Mouse (Mus musculus) heart, adult 2 months (tissue): ENCODE measurements around the gene Zfp653. TPM values are rescaled to one million over a fixed set of nuclear protein-coding genes. Genes with fewer than 3 reads are reported as not detected.

ENCODE experiments used
- DNase-seq, 2 experiments: peaks; one replicate each; pipeline ENCODE4 v3.0.0; 2021
- H3K27ac ChIP-seq: fragments of 200-600 bp; 2 replicates; pipeline ENCODE4 v1.8.1; 2022
- H3K27me3 ChIP-seq: fragments of 200-500 bp; 2 replicates; pipeline ENCODE4 v1.6.1; 2012; ENCODE audit warnings: mild to moderate bottlenecking, low read length, inconsistent platforms, mixed read lengths; ENCODE audit not compliant: control insufficient read depth, insufficient read depth
- H3K36me3 ChIP-seq: fragments of 200-500 bp; 2 replicates; pipeline ENCODE4 v1.6.1; 2012; ENCODE audit warnings: low read length, inconsistent platforms; ENCODE audit not compliant: control insufficient read depth, insufficient read depth
- H3K4me1 ChIP-seq: fragments of 200-500 bp; 2 replicates; pipeline ENCODE4 v1.6.1; 2011; ENCODE audit warnings: low read length; ENCODE audit not compliant: control insufficient read depth, insufficient read depth
- H3K4me3 ChIP-seq: fragments of 200-600 bp; 2 replicates; pipeline ENCODE4 v1.8.1; 2022
- H3K79me2 ChIP-seq: fragments of 200-500 bp; replicated peaks from 2 replicates; pipeline ENCODE4 v1.6.1; 2012; ENCODE audit warnings: mild to moderate bottlenecking, inconsistent platforms, low read length, moderate library complexity, mixed read lengths; ENCODE audit not compliant: control insufficient read depth, insufficient read depth
- H3K9ac ChIP-seq: fragments of 200-500 bp; 2 replicates; pipeline ENCODE4 v1.6.1; 2012; ENCODE audit warnings: low read depth, mild to moderate bottlenecking, control low read depth, inconsistent platforms, low read length, mixed read lengths
- CTCF ChIP-seq: fragments of 200-600 bp; IDR thresholded peaks from 2 replicates; pipeline ENCODE4 v1.8.1; 2022; ENCODE audit warnings: antibody characterized with exemption, mild to moderate bottlenecking, moderate library complexity
- EP300 ChIP-seq: fragments of 200-500 bp; IDR thresholded peaks from 2 replicates; pipeline ENCODE4 v1.6.1; 2011; ENCODE audit warnings: low read depth, low read length, control low read depth; ENCODE audit not compliant: insufficient read depth
- POLR2A ChIP-seq: fragments of 200-500 bp; IDR thresholded peaks from 2 replicates; pipeline ENCODE4 v1.6.1; 2011; ENCODE audit warnings: mild to moderate bottlenecking, low read depth, low read length, control low read depth; ENCODE audit not compliant: insufficient read depth
- WGBS: fragments of 180-500 bp; shearing (Covaris S2); methylation state at CpG from one replicate; pipeline ENCODE4 v1.1.7; 2018; 5-methylcytosine and 5-hydroxymethylcytosine counted together
- intact Hi-C: fragments of 180-260 bp; cut with DNase I; formaldehyde crosslinking; loops from one replicate; pipeline ENCODE4 v1.15.1; 2025
- microRNA-seq, 2 experiments: library from miRNA; unstranded; fragments of <30 nt; microRNA quantifications; one replicate each; pipeline ENCODE4 v1.2.0; 2021
- polyA plus RNA-seq: library from polyadenylated mRNA; depleted of rRNA; stranded (reverse); fragments of >200 nt; gene quantifications from 2 replicates; pipeline ENCODE4 v1.2.3, GENCODE M21; 2012; rRNA removed
- total RNA-seq, 2 experiments: library from RNA; stranded (reverse); gene quantifications; 2 replicates each; pipeline ENCODE4 v1.2.3; 2021

Zfp653 gene
- total and polyA plus RNA-seq, 3 experiments, result 3.8 to 8.7 (median 4.7) TPM

DNA sequence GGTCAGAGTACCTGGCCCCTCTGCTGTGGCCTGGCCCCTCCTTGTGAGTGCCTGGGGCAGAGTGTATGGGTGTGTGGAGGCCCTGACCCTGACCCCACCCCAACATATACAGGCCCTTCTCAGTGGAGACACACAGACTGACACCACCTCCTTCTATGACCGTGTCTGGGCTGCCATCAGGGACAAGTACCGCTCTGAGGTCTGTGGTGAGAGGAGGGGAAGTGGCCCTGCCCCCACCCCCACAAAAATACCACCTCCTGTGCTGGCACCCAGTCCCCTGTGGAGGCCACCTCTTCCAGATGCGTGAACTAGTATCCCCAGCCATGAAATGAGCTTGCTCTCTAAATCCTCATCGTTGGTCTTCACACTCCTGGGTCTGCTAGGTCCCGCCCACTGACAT is 60.1 kb downstream of the Zfp653 start:
- 84% methylated on average over 5 of the region's 5 CpGs for WGBS

More for the DNA sequence above, 60.1 kb downstream of the Zfp653 start:
- no peak for DNase-seq
- intact Hi-C loops, result no loop called here
- no peak overlapping the region for H3K27ac ChIP-seq
- H3K27me3 ChIP-seq, result no peaks in the 10 kb centered on the region
- no peak for TF ChIP-seq POLR2A
- no peak for TF ChIP-seq EP300
- no peak for TF ChIP-seq CTCF
- H3K9ac ChIP-seq, result no peak overlapping the region
- no peaks in the 10 kb centered on the region for H3K79me2 ChIP-seq
- H3K4me1 ChIP-seq, result no peaks in the 10 kb centered on the region
- H3K36me3 ChIP-seq, result no peaks in the 10 kb centered on the region
- no peak overlapping the region for H3K4me3 ChIP-seq

Small RNAs within 50 kb of the gene (microRNA-seq; reads per million reads assigned to microRNA genes)
- 0.56 to 0.77 reads per million in 2 experiments for gene Mir7084

Other genes starting within 250 kb of the Zfp653 start
- gene Angptl8, start 235.9 kb downstream of the Zfp653 start, total RNA-seq, result not detected
- 0.41 and 2.4 TPM in 2 replicates for gene Angptl8, start 235.9 kb downstream of the Zfp653 start, polyA plus RNA-seq
- 10 to 100 TPM; 25.9 to 33.8 TPM for gene Dock6, start 218.7 kb downstream of the Zfp653 start, total RNA-seq
- gene Dock6, start 218.7 kb downstream of the Zfp653 start, polyA plus RNA-seq, result 87.9 and 92.7 TPM in 2 replicates
- gene Rab3d, start 153.2 kb downstream of the Zfp653 start, total RNA-seq, result 10 to 100 TPM; 12.4 to 13.5 TPM
- gene Rab3d, start 153.2 kb downstream of the Zfp653 start, polyA plus RNA-seq, result 22.8 and 27.6 TPM in 2 replicates
- gene Ccdc159, start 143.9 kb downstream of the Zfp653 start, total RNA-seq, result 1 to 10 TPM; 3.0 to 3.4 TPM
- 4.9 and 6.6 TPM in 2 replicates for gene Ccdc159, start 143.9 kb downstream of the Zfp653 start, polyA plus RNA-seq
- gene Tmem205, start 143.8 kb downstream of the Zfp653 start, total RNA-seq, result 10 to 100 TPM; 65.5 to 71.8 TPM
- 96.1 and 129 TPM in 2 replicates for gene Tmem205, start 143.8 kb downstream of the Zfp653 start, polyA plus RNA-seq
- 1 to 10 TPM; 2.5 to 2.6 TPM for gene Plppr2, start 134.3 kb downstream of the Zfp653 start, total RNA-seq
- 5.3 and 7.5 TPM in 2 replicates for gene Plppr2, start 134.3 kb downstream of the Zfp653 start, polyA plus RNA-seq
- gene Swsap1, start 115.6 kb downstream of the Zfp653 start, total RNA-seq, result 1 to 10 TPM; 6.5 to 7.4 TPM
- 4.6 and 6.2 TPM in 2 replicates for gene Swsap1, start 115.6 kb downstream of the Zfp653 start, polyA plus RNA-seq
- 1 to 10 TPM; 1.1 to 1.4 TPM for gene Epor, start 107.9 kb downstream of the Zfp653 start, total RNA-seq
- 2.1 and 2.5 TPM in 2 replicates for gene Epor, start 107.9 kb downstream of the Zfp653 start, polyA plus RNA-seq
- 1 to 10 TPM; 4.2 to 4.8 TPM for gene Rgl3, start 81.9 kb downstream of the Zfp653 start, total RNA-seq
- gene Rgl3, start 81.9 kb downstream of the Zfp653 start, polyA plus RNA-seq, result 12.7 and 13.9 TPM in 2 replicates
- under 1 TPM in 1 of 2 experiments, not detected in 1; 0.09 TPM for gene Ccdc151, start 68.7 kb downstream of the Zfp653 start, total RNA-seq
- gene Ccdc151, start 68.7 kb downstream of the Zfp653 start, polyA plus RNA-seq, result 0.21 TPM in 1 of 2 replicates, not detected in the other
- gene Prkcsh, start 68.6 kb downstream of the Zfp653 start, total RNA-seq, result 10 to 100 TPM; 61.5 to 67.5 TPM
- gene Prkcsh, start 68.6 kb downstream of the Zfp653 start, polyA plus RNA-seq, result 42.5 and 46.2 TPM in 2 replicates
- gene Elavl3, start 19.4 kb downstream of the Zfp653 start, total RNA-seq, result under 1 TPM; 0.08 to 0.09 TPM
- gene Elavl3, start 19.4 kb downstream of the Zfp653 start, polyA plus RNA-seq, result 0.09 and 0.10 TPM in 2 replicates
- under 1 TPM in 1 of 2 experiments, not detected in 1; 0.52 TPM for gene Gm49318, start 117 bp downstream of the Zfp653 start, total RNA-seq
- not detected in 2 replicates for gene Gm49318, start 117 bp downstream of the Zfp653 start, polyA plus RNA-seq
- 100 to 1,000 TPM in 1 of 2 experiments, 10 to 100 TPM in 1; 92.5 to 106 TPM for gene Ecsit, start 14.1 kb upstream of the Zfp653 start, total RNA-seq
- gene Ecsit, start 14.1 kb upstream of the Zfp653 start, polyA plus RNA-seq, result 166 and 169 TPM in 2 replicates
- gene Cnn1, start 27.8 kb upstream of the Zfp653 start, total RNA-seq, result 1 to 10 TPM; 8.4 to 8.6 TPM
- gene Cnn1, start 27.8 kb upstream of the Zfp653 start, polyA plus RNA-seq, result 15.4 and 26.5 TPM in 2 replicates
- 10 to 100 TPM; 34.6 to 42.6 TPM for gene Elof1, start 45.8 kb upstream of the Zfp653 start, total RNA-seq
- gene Elof1, start 45.8 kb upstream of the Zfp653 start, polyA plus RNA-seq, result 62.6 and 67.0 TPM in 2 replicates
- gene Acp5, start 64.3 kb upstream of the Zfp653 start, total RNA-seq, result 1 to 10 TPM; 1.6 to 2.4 TPM
- gene Acp5, start 64.3 kb upstream of the Zfp653 start, polyA plus RNA-seq, result 7.7 and 20.8 TPM in 2 replicates
- gene Pigyl, start 85.5 kb upstream of the Zfp653 start, total RNA-seq, result 10 to 100 TPM; 42.9 to 56.5 TPM
- gene Pigyl, start 85.5 kb upstream of the Zfp653 start, polyA plus RNA-seq, result 54.5 and 55.4 TPM in 2 replicates
- under 1 TPM; 0.09 to 0.10 TPM for gene Zfp872, start 116.7 kb upstream of the Zfp653 start, total RNA-seq
- gene Zfp872, start 116.7 kb upstream of the Zfp653 start, polyA plus RNA-seq, result not detected in 2 replicates
- gene Zfp809, start 154.3 kb upstream of the Zfp653 start, total RNA-seq, result 10 to 100 TPM; 33.6 to 34.2 TPM
- 14.8 and 26.6 TPM in 2 replicates for gene Zfp809, start 154.3 kb upstream of the Zfp653 start, polyA plus RNA-seq
- under 1 TPM; 0.34 to 0.39 TPM for gene Zfp599, start 188.5 kb upstream of the Zfp653 start, total RNA-seq
- 0.04 and 0.12 TPM in 2 replicates for gene Zfp599, start 188.5 kb upstream of the Zfp653 start, polyA plus RNA-seq
- gene Zfp810, start 236.3 kb upstream of the Zfp653 start, total RNA-seq, result 1 to 10 TPM; 4.3 to 6.7 TPM
- gene Zfp810, start 236.3 kb upstream of the Zfp653 start, polyA plus RNA-seq, result 4.3 and 7.6 TPM in 2 replicates